10 mouse cellular contexts compared by ENCODE assay signal in genomic region chr19:56423370-56423769, GRCm38 (mm10). TPM values are rescaled to one million over a fixed set of nuclear protein-coding genes. Genes with fewer than 3 reads are reported as not detected.
A peak's percentile ranks its signal among the peaks of the same experiment; 100 is the strongest.
DNase-seq lines count a peak whose midpoint lies in the region; ATAC-seq and TF ChIP-seq lines count a peak whose summit lies in the region.
"Had no signal": no experiment of that assay in that cellular context is flagged by ENCODE, and none has a peak within 500 bp of the region (broad histone marks: within the 10 kb centered on the region; RNA-seq: fewer than 3 reads in every experiment).

No protein-coding gene starts in this region.

- 57% methylated on average over 12 of the region's 12 CpGs for WGBS in forebrain, embryonic 11.5 days
- WGBS in forebrain, embryonic 10.5 days, result 65% methylated on average over 12 of the region's 12 CpGs
- 67% methylated on average over 12 of the region's 12 CpGs for WGBS in lung, embryonic 14.5 days
- WGBS in hindbrain, embryonic 16.5 days, result 49% methylated on average over 12 of the region's 12 CpGs

- no peak for ATAC-seq in forebrain, embryonic 11.5 days (replicated peaks; ENCODE audit: low FRiP score)
- 0 out of 2 replicates have a peak, but pooled peaks have one; percentile 4 for ATAC-seq in lung, embryonic 14.5 days (ENCODE audit: insufficient read depth)
- peak; percentile 43; the same call in 1 of the 2 replicates for ATAC-seq in hindbrain, embryonic 16.5 days
- ATAC-seq in erythroblast, adult 5-6 weeks (replicated peaks; ENCODE audit: low FRiP score, poor library complexity, severe bottlenecking), result no peak

- TF ChIP-seq CTCF in lung, embryonic 14.5 days (IDR thresholded peaks at IDR 0.05; ENCODE audit: low read depth), result no peak

- H3K36me3 ChIP-seq in forebrain, embryonic 11.5 days (ENCODE audit: control insufficient read depth, insufficient read depth, low read length), result no peaks in the 10 kb centered on the region
- H3K36me3 ChIP-seq in forebrain, embryonic 10.5 days (replicated peaks), result no peaks in the 10 kb centered on the region
- no peaks in the 10 kb centered on the region for H3K36me3 ChIP-seq in lung, embryonic 14.5 days (ENCODE audit: insufficient read depth)
- H3K36me3 ChIP-seq in hindbrain, embryonic 16.5 days (ENCODE audit: control insufficient read depth, insufficient read depth, low read length), result no peaks in the 10 kb centered on the region

- H3K4me3 ChIP-seq in forebrain, embryonic 11.5 days (ENCODE audit: low read depth, low read length), result no peak overlapping the region
- no peak overlapping the region for H3K4me3 ChIP-seq in forebrain, embryonic 10.5 days
- H3K4me3 ChIP-seq in lung, embryonic 14.5 days (ENCODE audit: low read depth, low read length), result no peak overlapping the region
- H3K4me3 ChIP-seq in hindbrain, embryonic 16.5 days (ENCODE audit: low read length), result no peak overlapping the region
- H3K4me3 ChIP-seq: heart, adult 2 months had no signal

- H3K9me3 ChIP-seq in forebrain, embryonic 11.5 days (ENCODE audit: control insufficient read depth, low read length), result no peaks in the 10 kb centered on the region
- H3K9me3 ChIP-seq in forebrain, embryonic 10.5 days, result no peaks in the 10 kb centered on the region
- no peaks in the 10 kb centered on the region for H3K9me3 ChIP-seq in lung, embryonic 14.5 days (ENCODE audit: low read depth, low read length)
- H3K9me3 ChIP-seq in hindbrain, embryonic 16.5 days (ENCODE audit: control insufficient read depth, low read length), result no peaks in the 10 kb centered on the region

- DNase-seq in forebrain, embryonic 11.5 days (ENCODE audit: low spot score), result peak; percentile 57
- no peak for DNase-seq in forebrain, embryonic 10.5 days (ENCODE audit: extremely low spot score, low spot score)
- no peak for DNase-seq in lung, embryonic 14.5 days
- no peak for DNase-seq in lung, adult 18-20 months
- DNase-seq in right cerebral cortex, postnatal 14 days, result peak; percentile 42
- DNase-seq in thymus, postnatal 0 days (ENCODE audit: low spot score), result no peak

- H3K27ac ChIP-seq in forebrain, embryonic 11.5 days (ENCODE audit: low read depth, low read length), result no peak overlapping the region
- no peak overlapping the region for H3K27ac ChIP-seq in forebrain, embryonic 10.5 days
- H3K27ac ChIP-seq in lung, embryonic 14.5 days (ENCODE audit: low read depth), result no peak overlapping the region
- H3K27ac ChIP-seq in hindbrain, embryonic 16.5 days (ENCODE audit: low read depth, low read length), result no peak overlapping the region
- H3K27ac ChIP-seq: heart, adult 2 months had no signal

- no peak overlapping the region for H3K4me2 ChIP-seq in forebrain, embryonic 11.5 days (ENCODE audit: low read depth, low read length, severe bottlenecking)
- no peak overlapping the region for H3K4me2 ChIP-seq in lung, embryonic 14.5 days
- H3K4me2 ChIP-seq in hindbrain, embryonic 16.5 days (ENCODE audit: low read length), result 0 out of 2 replicates have a peak overlapping the region, but pooled peaks have one; percentile 10

- H3K4me1 ChIP-seq in forebrain, embryonic 11.5 days (replicated peaks; ENCODE audit: control insufficient read depth, insufficient read depth, low read length), result no peaks in the 10 kb centered on the region
- H3K4me1 ChIP-seq in forebrain, embryonic 10.5 days, result peaks cover 42% of the 10 kb centered on the region
- H3K4me1 ChIP-seq in lung, embryonic 14.5 days (ENCODE audit: insufficient read depth), result 0 out of 2 replicates have a peak, but pooled peaks cover 3% of the 10 kb centered on the region
- H3K4me1 ChIP-seq in hindbrain, embryonic 16.5 days (ENCODE audit: control insufficient read depth, insufficient read depth, low read depth, low read length), result peaks cover 15% of the 10 kb centered on the region

- H3K9ac ChIP-seq in forebrain, embryonic 11.5 days (ENCODE audit: low read length), result no peak overlapping the region
- no peak overlapping the region for H3K9ac ChIP-seq in lung, embryonic 14.5 days
- no peak overlapping the region for H3K9ac ChIP-seq in hindbrain, embryonic 16.5 days (ENCODE audit: low read depth, low read length)

- H3K27me3 ChIP-seq in forebrain, embryonic 11.5 days (ENCODE audit: control insufficient read depth, insufficient read depth, low read length), result no peaks in the 10 kb centered on the region
- no peaks in the 10 kb centered on the region for H3K27me3 ChIP-seq in forebrain, embryonic 10.5 days (ENCODE audit: poor library complexity, severe bottlenecking)
- H3K27me3 ChIP-seq in lung, embryonic 14.5 days (ENCODE audit: insufficient read depth, low read length), result no peaks in the 10 kb centered on the region
- no peaks in the 10 kb centered on the region for H3K27me3 ChIP-seq in hindbrain, embryonic 16.5 days (replicated peaks; ENCODE audit: control insufficient read depth, insufficient read depth, low read length)

RNA-seq across cellular contexts. Expression of gene Casp7, which starts 26.4 kb away (rescaled TPM):
- polyA plus RNA-seq in forebrain, embryonic 11.5 days (2014; fragmentation: Nextera tagmentation; extraction: Ambion mirVana), result 17.4 and 19.6 TPM in 2 replicates
- polyA plus RNA-seq in forebrain, embryonic 10.5 days (2016; fragmentation: Nextera tagmentation; extraction: Ambion mirVana), result 15.8 and 16.2 TPM in 2 replicates
- polyA plus RNA-seq in lung, embryonic 14.5 days (2014; fragmentation: Nextera tagmentation; extraction: Ambion mirVana), result 30.7 and 32.1 TPM in 2 replicates
- polyA plus RNA-seq in hindbrain, embryonic 16.5 days (2015; fragmentation: Nextera tagmentation; extraction: Ambion mirVana), result 24.5 and 25.5 TPM in 2 replicates
- total RNA-seq in erythroblast, adult 5-6 weeks (2015; ENCODE audit: low replicate concordance), result 14.8 and 17.6 TPM in 2 replicates
- total RNA-seq in erythroblast, adult 5-6 weeks (2017; ENCODE audit: low replicate concordance), result 15.0 and 17.6 TPM in 2 replicates
- polyA plus RNA-seq in thymus, postnatal 0 days (2015; fragmentation: Nextera tagmentation; extraction: Ambion mirVana), result 35.1 and 36.5 TPM in 2 replicates

RNA-seq across cellular contexts. Expression of gene Nrap, which starts 33.5 kb away (rescaled TPM):
- polyA plus RNA-seq in forebrain, embryonic 11.5 days (2014; fragmentation: Nextera tagmentation; extraction: Ambion mirVana), result 0.17 and 0.20 TPM in 2 replicates
- 0.10 and 0.15 TPM in 2 replicates for polyA plus RNA-seq in forebrain, embryonic 10.5 days (2016; fragmentation: Nextera tagmentation; extraction: Ambion mirVana)
- 0.18 and 0.32 TPM in 2 replicates for polyA plus RNA-seq in lung, embryonic 14.5 days (2014; fragmentation: Nextera tagmentation; extraction: Ambion mirVana)
- polyA plus RNA-seq in hindbrain, embryonic 16.5 days (2015; fragmentation: Nextera tagmentation; extraction: Ambion mirVana), result 0.24 and 0.79 TPM in 2 replicates
- total RNA-seq in erythroblast, adult 5-6 weeks (2015; ENCODE audit: low replicate concordance), result not detected in 2 replicates
- 0.51 TPM in 1 of 2 replicates, not detected in the other for total RNA-seq in erythroblast, adult 5-6 weeks (2017; ENCODE audit: low replicate concordance)
- 0.15 and 0.22 TPM in 2 replicates for polyA plus RNA-seq in thymus, postnatal 0 days (2015; fragmentation: Nextera tagmentation; extraction: Ambion mirVana)
- polyA plus RNA-seq: embryonic facial prominence, embryonic 11.5 days had no signal

RNA-seq across cellular contexts. Expression of gene Plekhs1, which starts 38.1 kb away (rescaled TPM):
- polyA plus RNA-seq in forebrain, embryonic 11.5 days (2014; fragmentation: Nextera tagmentation; extraction: Ambion mirVana), result 0.13 and 0.29 TPM in 2 replicates
- polyA plus RNA-seq in forebrain, embryonic 10.5 days (2016; fragmentation: Nextera tagmentation; extraction: Ambion mirVana), result 0.11 and 0.15 TPM in 2 replicates
- polyA plus RNA-seq in lung, embryonic 14.5 days (2014; fragmentation: Nextera tagmentation; extraction: Ambion mirVana), result 0.61 and 1.0 TPM in 2 replicates
- polyA plus RNA-seq in hindbrain, embryonic 16.5 days (2015; fragmentation: Nextera tagmentation; extraction: Ambion mirVana), result 0.22 and 0.25 TPM in 2 replicates
- total RNA-seq in erythroblast, adult 5-6 weeks (2015; ENCODE audit: low replicate concordance), result not detected in 2 replicates
- total RNA-seq in erythroblast, adult 5-6 weeks (2017; ENCODE audit: low replicate concordance), result 0.28 TPM in 1 of 2 replicates, not detected in the other
- 0.52 and 0.58 TPM in 2 replicates for polyA plus RNA-seq in thymus, postnatal 0 days (2015; fragmentation: Nextera tagmentation; extraction: Ambion mirVana)

Comparison
In these comparisons a context has a peak if more than half of its experiments do, and no peak if none do; other contexts are left out.
1. DNase-seq: peak in forebrain, embryonic 11.5 days (single experiment) and right cerebral cortex, postnatal 14 days (single experiment); none in forebrain, embryonic 10.5 days (single experiment), lung, embryonic 14.5 days (single experiment), lung, adult 18-20 months (0 of 2) and thymus, postnatal 0 days (single experiment).
2. ATAC-seq: peak in lung, embryonic 14.5 days (single experiment) and hindbrain, embryonic 16.5 days (single experiment); none in forebrain, embryonic 11.5 days (single experiment) and erythroblast, adult 5-6 weeks (single experiment).